Mouse (Mus musculus): ENCODE measurements at regions not wholly inside any gene's neighbourhood (a gene's known extent, or its start where the extent isn't known, plus 50 kb on each side); places are given as distances from the start of the nearest gene placed in this dataset.

DNA sequence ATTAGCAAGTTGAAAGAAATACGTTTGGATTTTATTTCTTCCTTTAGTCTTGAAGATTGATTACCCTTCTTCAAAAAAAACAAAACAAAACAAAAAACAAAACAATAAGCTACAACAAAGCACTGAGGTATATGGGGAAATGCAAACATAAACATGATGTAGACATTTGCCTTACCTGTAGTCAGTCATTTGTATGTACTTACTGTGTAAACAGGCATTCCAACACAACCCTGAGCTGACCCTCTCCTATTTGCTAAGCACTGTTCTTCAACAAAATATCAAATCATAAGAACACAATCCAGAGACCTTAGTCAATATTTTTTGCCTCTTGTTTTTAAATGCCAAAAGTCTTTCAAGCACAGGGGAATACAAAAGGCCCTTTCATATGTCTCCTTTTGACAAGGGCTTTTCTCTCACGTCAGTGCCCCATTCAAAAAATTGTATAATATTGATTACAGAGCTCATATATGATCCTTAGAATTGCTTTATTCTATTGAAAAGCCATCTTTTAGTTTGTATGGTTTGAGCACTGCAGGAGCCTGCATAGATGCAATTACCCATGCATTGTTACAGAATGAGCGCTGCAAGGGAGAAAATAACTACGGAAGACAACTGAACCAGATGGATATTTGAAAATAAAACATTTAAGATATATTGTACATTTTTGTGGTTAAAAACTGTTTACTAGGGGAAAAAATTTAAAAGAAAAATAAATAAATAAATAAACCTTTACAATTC is 326.2 kb downstream of the Csnka2ip start:
- Histone ChIP-seq H3K4me1 (no peaks in the 10 kb centered on the region), H3K4me2 (replicated peaks) (no peak overlapping the region), H3K9ac (no peak overlapping the region), H3K27me3 (no peaks in the 10 kb centered on the region), H3K27ac (no peak overlapping the region), H3K36me3 (no peaks in the 10 kb centered on the region), H3K4me3 (no peak overlapping the region), H3K9me3 (no peaks in the 10 kb centered on the region)
- 86% methylated on average over 4 of the region's 4 CpGs for WGBS
- ATAC-seq (ENCODE audit: low FRiP score, low read depth), result no peak

DNA sequence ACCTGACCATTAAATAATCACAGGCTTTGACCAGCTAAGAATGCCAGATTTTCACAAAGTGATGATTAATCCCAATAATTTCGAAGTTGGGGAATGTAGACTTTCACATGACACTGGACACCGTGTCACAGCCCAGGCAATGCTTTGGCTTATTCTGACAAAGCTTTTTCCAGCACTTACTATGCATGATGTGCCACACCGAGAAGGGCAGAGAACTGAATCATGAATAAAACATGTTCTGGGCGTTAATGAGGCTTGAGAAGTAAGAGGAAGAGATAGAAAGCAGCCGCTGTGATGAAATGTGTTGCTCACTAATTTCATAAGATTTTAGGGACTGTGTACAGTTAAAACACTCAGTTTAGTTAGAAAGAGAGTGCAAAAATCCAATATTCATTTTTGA is 326.8 kb downstream of the Csnka2ip start:
- Histone ChIP-seq H3K9me3 (no peaks in the 10 kb centered on the region), H3K4me2 (replicated peaks) (no peak overlapping the region), H3K4me3 (no peak overlapping the region), H3K9ac (no peak overlapping the region), H3K27ac (no peak overlapping the region), H3K36me3 (no peaks in the 10 kb centered on the region), H3K4me1 (no peaks in the 10 kb centered on the region), H3K27me3 (no peaks in the 10 kb centered on the region)
- 75% methylated on average over 5 of the region's 5 CpGs for WGBS
- no peak for ATAC-seq (ENCODE audit: low FRiP score, low read depth)

GRCm38 (mm10) chr16:64264960-64265736 is 337.1 kb downstream of the Csnka2ip start:
- H3K4me2 ChIP-seq (replicated peaks), result no peak overlapping the region
- ATAC-seq (ENCODE audit: low FRiP score, low read depth), result no peak
- H3K9ac ChIP-seq, result no peak overlapping the region
- H3K4me1 ChIP-seq, result no peaks in the 10 kb centered on the region
- no peak overlapping the region for H3K4me3 ChIP-seq
- H3K9me3 ChIP-seq, result no peaks in the 10 kb centered on the region
- H3K36me3 ChIP-seq, result no peaks in the 10 kb centered on the region
- H3K27me3 ChIP-seq, result no peaks in the 10 kb centered on the region
- WGBS, result 78% methylated on average over 11 of the region's 11 CpGs
- H3K27ac ChIP-seq, result no peak overlapping the region

GRCm38 (mm10) chr16:64251155-64251554 is 351.1 kb downstream of the Csnka2ip start:
- Histone ChIP-seq H3K36me3 (no peaks in the 10 kb centered on the region), H3K9ac (no peak overlapping the region), H3K4me1 (no peaks in the 10 kb centered on the region), H3K27me3 (no peaks in the 10 kb centered on the region), H3K27ac (no peak overlapping the region), H3K4me3 (no peak overlapping the region), H3K4me2 (replicated peaks) (no peak overlapping the region), H3K9me3 (no peaks in the 10 kb centered on the region)
- WGBS, result 42% methylated on average over 1 of the region's 1 CpGs
- no peak for ATAC-seq (ENCODE audit: low FRiP score, low read depth)

- Histone ChIP-seq H3K9ac (no peak overlapping the region), H3K4me1 (no peaks in the 10 kb centered on the region), H3K27ac (no peak overlapping the region), H3K9me3 (no peaks in the 10 kb centered on the region), H3K4me2 (replicated peaks) (no peak overlapping the region), H3K27me3 (no peaks in the 10 kb centered on the region), H3K36me3 (no peaks in the 10 kb centered on the region), H3K4me3 (no peak overlapping the region)
- no peak for ATAC-seq (ENCODE audit: low FRiP score, low read depth)
- WGBS, result 88% methylated on average over 4 of the region's 4 CpGs
These were observed 353.5 kb downstream of the Csnka2ip start for GRCm38 (mm10) chr16:64248743-64249142.

DNA sequence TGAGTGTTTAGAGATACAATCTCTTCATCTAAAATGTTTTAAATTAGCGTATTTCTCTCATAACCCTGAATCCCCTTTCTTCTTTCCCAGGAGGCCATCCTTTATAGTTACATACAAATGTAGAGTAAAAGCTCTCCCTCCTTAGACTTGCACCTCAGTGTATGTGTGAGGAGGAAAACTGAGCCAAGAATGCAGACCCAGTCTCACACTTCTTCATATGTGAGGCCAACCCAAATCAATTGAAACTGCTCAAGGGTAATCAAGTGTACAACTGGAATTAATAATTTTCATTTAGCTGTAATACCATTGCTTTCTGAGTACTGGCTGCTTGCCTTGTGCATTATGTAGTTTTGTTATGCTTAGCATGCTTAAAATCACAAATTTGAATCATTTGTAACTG is 356.3 kb downstream of the Csnka2ip start:
- no peak overlapping the region for H3K4me2 ChIP-seq (replicated peaks)
- H3K4me3 ChIP-seq, result no peak overlapping the region
- 91% methylated on average over 1 of the region's 1 CpGs for WGBS
- H3K4me1 ChIP-seq, result no peaks in the 10 kb centered on the region
- H3K36me3 ChIP-seq, result no peaks in the 10 kb centered on the region
- no peaks in the 10 kb centered on the region for H3K9me3 ChIP-seq
- no peak overlapping the region for H3K9ac ChIP-seq
- H3K27ac ChIP-seq, result no peak overlapping the region
- no peak for ATAC-seq (ENCODE audit: low FRiP score, low read depth)
- H3K27me3 ChIP-seq, result no peaks in the 10 kb centered on the region

DNA sequence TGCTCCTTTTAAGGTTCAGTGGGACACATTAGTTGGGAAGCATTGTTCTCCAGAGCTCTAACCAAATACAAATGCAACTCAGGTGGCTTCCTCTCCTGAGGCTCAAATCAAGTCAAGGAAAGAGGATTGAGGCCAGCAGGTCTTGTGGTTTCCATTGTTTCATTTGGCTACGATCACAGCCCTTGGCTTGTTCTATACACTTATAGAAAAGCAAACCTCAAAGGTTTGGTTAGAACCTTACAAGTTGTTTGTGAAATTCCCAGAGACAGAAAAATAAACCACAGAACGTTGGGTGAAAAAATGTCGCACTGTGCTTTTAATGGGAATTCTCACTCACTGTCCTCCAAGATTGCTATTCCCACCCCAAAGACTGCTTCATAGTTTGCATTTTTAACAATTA is 360.4 kb upstream of the Epha3 start:
- Histone ChIP-seq H3K9me3 (no peaks in the 10 kb centered on the region), H3K9ac (no peak overlapping the region), H3K27ac (no peak overlapping the region), H3K36me3 (no peaks in the 10 kb centered on the region), H3K4me1 (no peaks in the 10 kb centered on the region), H3K4me3 (no peak overlapping the region), H3K4me2 (replicated peaks) (no peak overlapping the region), H3K27me3 (no peaks in the 10 kb centered on the region)
- 72% methylated on average over 3 of the region's 3 CpGs for WGBS
- ATAC-seq (ENCODE audit: low FRiP score, low read depth), result no peak

- Histone ChIP-seq H3K4me2 (replicated peaks) (no peak overlapping the region), H3K9me3 (no peaks in the 10 kb centered on the region), H3K27ac (no peak overlapping the region), H3K9ac (no peak overlapping the region), H3K4me1 (0 out of 2 replicates have a peak, but pooled peaks cover 3% of the 10 kb centered on the region), H3K36me3 (no peaks in the 10 kb centered on the region), H3K4me3 (no peak overlapping the region), H3K27me3 (no peaks in the 10 kb centered on the region)
- no peak for ATAC-seq (ENCODE audit: low FRiP score, low read depth)
- 55% methylated on average over 5 of the region's 5 CpGs for WGBS
These were observed 352.7 kb upstream of the Epha3 start for GRCm38 (mm10) chr16:64216671-64217070.

DNA sequence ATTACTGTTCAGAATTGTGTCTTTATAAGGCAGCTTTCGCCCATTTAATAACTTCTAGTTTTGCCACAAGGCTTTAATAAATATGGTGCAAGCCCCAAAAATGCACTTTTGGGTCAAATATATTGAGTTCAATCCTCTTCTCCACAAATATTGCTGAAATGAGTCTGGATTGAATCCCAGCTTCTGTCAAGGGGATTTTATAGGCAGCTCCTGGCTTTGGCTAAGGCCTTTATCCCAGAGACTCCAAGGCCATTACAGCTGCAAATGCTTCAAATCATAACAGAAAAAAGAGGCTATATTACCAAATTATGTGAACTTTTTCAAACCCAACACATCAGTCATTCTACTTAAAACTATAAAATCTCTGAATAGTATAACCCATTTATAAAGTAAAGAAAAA is 347.9 kb upstream of the Epha3 start:
- H3K4me3 ChIP-seq, result no peak overlapping the region
- no peak overlapping the region for H3K4me2 ChIP-seq (replicated peaks)
- H3K36me3 ChIP-seq, result no peaks in the 10 kb centered on the region
- WGBS, result 58% methylated on average over 1 of the region's 1 CpGs
- H3K9ac ChIP-seq, result no peak overlapping the region
- 0 out of 2 replicates have a peak, but pooled peaks cover 3% of the 10 kb centered on the region for H3K4me1 ChIP-seq
- no peak overlapping the region for H3K27ac ChIP-seq
- no peaks in the 10 kb centered on the region for H3K27me3 ChIP-seq
- no peaks in the 10 kb centered on the region for H3K9me3 ChIP-seq
- ATAC-seq (ENCODE audit: low FRiP score, low read depth), result peak; percentile 81

- WGBS, result 58% methylated on average over 8 of the region's 8 CpGs
- Histone ChIP-seq H3K36me3 (no peaks in the 10 kb centered on the region), H3K4me3 (no peak overlapping the region), H3K4me2 (replicated peaks) (no peak overlapping the region), H3K27me3 (no peaks in the 10 kb centered on the region), H3K9ac (no peak overlapping the region), H3K27ac (no peak overlapping the region), H3K4me1 (no peaks in the 10 kb centered on the region), H3K9me3 (no peaks in the 10 kb centered on the region)
- no peak for ATAC-seq (ENCODE audit: low FRiP score, low read depth)
These were observed 302.9 kb upstream of the Epha3 start for GRCm38 (mm10) chr16:64166676-64167407.

- Histone ChIP-seq H3K9ac (no peak overlapping the region), H3K4me3 (no peak overlapping the region), H3K27ac (no peak overlapping the region), H3K9me3 (no peaks in the 10 kb centered on the region), H3K4me1 (no peaks in the 10 kb centered on the region), H3K27me3 (no peaks in the 10 kb centered on the region), H3K36me3 (no peaks in the 10 kb centered on the region), H3K4me2 (replicated peaks) (no peak overlapping the region)
- no peak for ATAC-seq (ENCODE audit: low FRiP score, low read depth)
- 83% methylated on average over 2 of the region's 2 CpGs for WGBS
These were observed 302.1 kb upstream of the Epha3 start for GRCm38 (mm10) chr16:64166036-64166435.
